Mouse (Mus musculus): ENCODE data around the gene Sult2b1. TPM values are rescaled to one million over a fixed set of nuclear protein-coding genes. Genes with fewer than 3 reads are reported as not detected.

Sult2b1 gene
- polyA plus RNA-seq, 1 experiment from 2014 or later = 2.9 TPM

Other genes starting within 250 kb of the Sult2b1 start
- gene Hsd17b14, start 229.8 kb downstream of the Sult2b1 start, polyA plus RNA-seq (2015; fragmentation: Nextera tagmentation; extraction: Ambion mirVana) = 2.1 and 2.8 TPM in 2 replicates
- gene Bcat2, start 214.5 kb downstream of the Sult2b1 start, polyA plus RNA-seq (2015; fragmentation: Nextera tagmentation; extraction: Ambion mirVana) = 59.5 and 67.6 TPM in 2 replicates
- 0.18 and 0.30 TPM in 2 replicates for gene Fgf21, start 169.2 kb downstream of the Sult2b1 start, polyA plus RNA-seq (2015; fragmentation: Nextera tagmentation; extraction: Ambion mirVana)
- 0.38 and 0.73 TPM in 2 replicates for gene Fut1, start 167.4 kb downstream of the Sult2b1 start, polyA plus RNA-seq (2015; fragmentation: Nextera tagmentation; extraction: Ambion mirVana)
- 0.13 TPM in 1 of 2 replicates, not detected in the other for gene Izumo1, start 162.9 kb downstream of the Sult2b1 start, polyA plus RNA-seq (2015; fragmentation: Nextera tagmentation; extraction: Ambion mirVana)
- gene Rasip1, start 157.2 kb downstream of the Sult2b1 start, polyA plus RNA-seq (2015; fragmentation: Nextera tagmentation; extraction: Ambion mirVana) = 9.8 and 9.9 TPM in 2 replicates
- gene Mamstr, start 144.7 kb downstream of the Sult2b1 start, polyA plus RNA-seq (2015; fragmentation: Nextera tagmentation; extraction: Ambion mirVana) = 5.2 and 7.3 TPM in 2 replicates
- 12.2 and 12.8 TPM in 2 replicates for gene Fut2, start 118.3 kb downstream of the Sult2b1 start, polyA plus RNA-seq (2015; fragmentation: Nextera tagmentation; extraction: Ambion mirVana)
- gene Ntn5, start 100.6 kb downstream of the Sult2b1 start, polyA plus RNA-seq (2015; fragmentation: Nextera tagmentation; extraction: Ambion mirVana) = 0.73 TPM in 2 replicates
- 1.9 and 2.0 TPM in 2 replicates for gene Sec1, start 90.3 kb downstream of the Sult2b1 start, polyA plus RNA-seq (2015; fragmentation: Nextera tagmentation; extraction: Ambion mirVana)
- gene Car11, start 84.8 kb downstream of the Sult2b1 start, polyA plus RNA-seq (2015; fragmentation: Nextera tagmentation; extraction: Ambion mirVana) = 5.5 and 6.4 TPM in 2 replicates
- 3.1 and 3.4 TPM in 2 replicates for gene Dbp, start 79.6 kb downstream of the Sult2b1 start, polyA plus RNA-seq (2015; fragmentation: Nextera tagmentation; extraction: Ambion mirVana)
- gene Rpl18, start 69.2 kb downstream of the Sult2b1 start, polyA plus RNA-seq (2015; fragmentation: Nextera tagmentation; extraction: Ambion mirVana) = 1,110 and 1,134 TPM in 2 replicates
- gene Sphk2, start 66.7 kb downstream of the Sult2b1 start, polyA plus RNA-seq (2015; fragmentation: Nextera tagmentation; extraction: Ambion mirVana) = 38.1 and 41.6 TPM in 2 replicates
- gene Fam83e, start 63.5 kb downstream of the Sult2b1 start, polyA plus RNA-seq (2015; fragmentation: Nextera tagmentation; extraction: Ambion mirVana) = 19.7 and 22.4 TPM in 2 replicates
- gene Spaca4, start 58.9 kb downstream of the Sult2b1 start, polyA plus RNA-seq (2015; fragmentation: Nextera tagmentation; extraction: Ambion mirVana) = 0.49 and 0.74 TPM in 2 replicates
- gene Lmtk3, start 931 bp downstream of the Sult2b1 start, polyA plus RNA-seq (2015; fragmentation: Nextera tagmentation; extraction: Ambion mirVana) = 0.43 and 0.90 TPM in 2 replicates
- 89.0 and 92.0 TPM in 2 replicates for gene Cyth2, start 29.9 kb upstream of the Sult2b1 start, polyA plus RNA-seq (2015; fragmentation: Nextera tagmentation; extraction: Ambion mirVana)
- 0.88 and 1.0 TPM in 2 replicates for gene Kcnj14, start 40.1 kb upstream of the Sult2b1 start, polyA plus RNA-seq (2015; fragmentation: Nextera tagmentation; extraction: Ambion mirVana)
- 67.1 and 71.3 TPM in 2 replicates for gene Grwd1, start 46.3 kb upstream of the Sult2b1 start, polyA plus RNA-seq (2015; fragmentation: Nextera tagmentation; extraction: Ambion mirVana)
- gene Kdelr1, start 88.1 kb upstream of the Sult2b1 start, polyA plus RNA-seq (2015; fragmentation: Nextera tagmentation; extraction: Ambion mirVana) = 70.8 and 74.5 TPM in 2 replicates
- 0.49 and 0.51 TPM in 2 replicates for gene Grin2d, start 93.7 kb upstream of the Sult2b1 start, polyA plus RNA-seq (2015; fragmentation: Nextera tagmentation; extraction: Ambion mirVana)
- 0.85 and 1.00 TPM in 2 replicates for gene Syngr4, start 112.0 kb upstream of the Sult2b1 start, polyA plus RNA-seq (2015; fragmentation: Nextera tagmentation; extraction: Ambion mirVana)
- gene Tmem143, start 112.3 kb upstream of the Sult2b1 start, polyA plus RNA-seq (2015; fragmentation: Nextera tagmentation; extraction: Ambion mirVana) = 5.8 and 7.0 TPM in 2 replicates
- 141 and 168 TPM in 2 replicates for gene Emp3, start 136.7 kb upstream of the Sult2b1 start, polyA plus RNA-seq (2015; fragmentation: Nextera tagmentation; extraction: Ambion mirVana)
- gene Ccdc114, start 139.4 kb upstream of the Sult2b1 start, polyA plus RNA-seq (2015; fragmentation: Nextera tagmentation; extraction: Ambion mirVana) = 4.3 and 4.5 TPM in 2 replicates
- 3.2 and 3.3 TPM in 2 replicates for gene Abcc6, start 245.6 kb upstream of the Sult2b1 start, polyA plus RNA-seq (2015; fragmentation: Nextera tagmentation; extraction: Ambion mirVana)
- gene Nomo1, start 249.0 kb upstream of the Sult2b1 start, polyA plus RNA-seq (2015; fragmentation: Nextera tagmentation; extraction: Ambion mirVana) = 80.4 and 84.7 TPM in 2 replicates

All from intestine, embryonic 15.5 days (tissue).